Mouse (Mus musculus) olfactory bulb, adult 2 months (tissue): ENCODE measurements around the gene Ces2b.

Source experiments
- CTCF ChIP-seq: fragments of 200-500 bp; IDR thresholded peaks from 2 replicates; pipeline ENCODE4 v1.5.1; 2012; ENCODE audit warnings: low read depth, mild to moderate bottlenecking, low read length, moderate library complexity; ENCODE audit not compliant: insufficient read depth
- POLR2A ChIP-seq: fragments of 200-500 bp; IDR thresholded peaks from 2 replicates; pipeline ENCODE4 v1.6.1; 2012; ENCODE audit warnings: mild to moderate bottlenecking, low read depth, low read length, moderate library complexity; ENCODE audit not compliant: insufficient read depth

- TF ChIP-seq CTCF: no peak
- no peak for TF ChIP-seq POLR2A
These were observed 44.3 kb upstream of the Ces2b start for GRCm38 (mm10) chr8:104787049-104787448.
